Mouse (Mus musculus): Measurements from ENCODE around the gene Rpp30. TPM values are rescaled to one million over a fixed set of nuclear protein-coding genes. Genes with fewer than 3 reads are reported as not detected.

The Rpp30 gene
- 50.2 and 58.9 TPM in 2 replicates for polyA plus RNA-seq (2015; fragmentation: Nextera tagmentation; extraction: Ambion mirVana)

DNA sequence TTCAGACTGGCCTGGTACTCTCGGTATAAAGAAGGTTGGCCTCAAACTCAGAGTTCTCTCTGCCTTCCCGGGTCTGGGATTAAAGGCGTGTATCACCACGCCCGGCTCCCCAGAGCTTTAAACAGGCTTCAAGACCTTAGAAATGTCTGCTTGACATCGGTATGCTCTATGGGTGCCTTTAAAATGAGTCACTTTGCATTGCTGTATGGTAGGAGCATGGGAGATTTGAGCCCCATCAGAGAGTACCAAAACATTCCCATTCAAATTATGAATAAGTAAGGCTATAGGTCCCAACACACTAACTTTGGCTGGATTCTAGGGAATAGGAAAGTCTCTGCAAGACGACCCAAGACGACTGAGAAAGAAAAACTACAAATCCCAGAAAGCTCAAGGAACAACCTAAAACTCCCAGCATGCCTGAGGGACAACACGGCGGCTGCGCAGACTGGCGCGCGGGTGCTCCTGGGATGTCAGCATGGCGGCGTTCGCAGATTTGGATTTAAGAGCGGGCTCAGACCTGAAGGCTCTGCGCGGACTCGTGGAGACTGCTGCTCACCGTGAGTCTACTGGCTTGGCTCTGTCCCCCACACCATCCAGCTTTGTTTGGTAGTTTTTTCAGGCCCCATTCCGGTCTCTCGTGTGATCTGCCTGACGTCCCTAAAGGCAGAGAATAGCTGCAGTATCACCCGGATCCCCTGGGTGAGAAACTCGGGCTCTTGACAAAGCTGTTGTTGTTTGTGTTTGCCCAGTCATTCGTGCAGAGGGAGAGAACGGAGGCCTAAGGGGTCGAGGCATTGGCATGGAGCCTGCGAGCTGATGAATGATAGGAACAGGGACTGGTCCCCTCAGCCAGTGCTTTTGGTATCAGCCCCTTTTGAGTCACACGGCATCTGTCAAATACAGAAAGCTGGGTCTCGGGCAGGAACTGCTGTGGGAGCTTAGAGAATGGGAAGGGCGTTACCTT is at the start of gene Rpp30:
Gene Rpp30, plus strand, starts transcription at position 455 of the 964 bp plus-strand sequence.
- Histone ChIP-seq H3K4me3 (peak within 1 kb of the TSS; percentile 77), H3K9ac (peak within 1 kb of the TSS; percentile 76), H3K9me3 (no peaks in the 10 kb centered on the region), H3K27me3 (no peaks in the 10 kb centered on the region), H3K4me2 (peak within 1 kb of the TSS; percentile 81), H3K4me1 (peaks cover 9% of the 10 kb centered on the region), H3K36me3 (peaks cover 8% of the 10 kb centered on the region), H3K27ac (peak within 1 kb of the TSS; percentile 69)
- peak; percentile 85 for ATAC-seq (ENCODE audit: insufficient number of reproducible peaks, low FRiP score, low TSS enrichment, low read depth)
- 2% methylated on average over 34 of the region's 34 CpGs for WGBS

DNA sequence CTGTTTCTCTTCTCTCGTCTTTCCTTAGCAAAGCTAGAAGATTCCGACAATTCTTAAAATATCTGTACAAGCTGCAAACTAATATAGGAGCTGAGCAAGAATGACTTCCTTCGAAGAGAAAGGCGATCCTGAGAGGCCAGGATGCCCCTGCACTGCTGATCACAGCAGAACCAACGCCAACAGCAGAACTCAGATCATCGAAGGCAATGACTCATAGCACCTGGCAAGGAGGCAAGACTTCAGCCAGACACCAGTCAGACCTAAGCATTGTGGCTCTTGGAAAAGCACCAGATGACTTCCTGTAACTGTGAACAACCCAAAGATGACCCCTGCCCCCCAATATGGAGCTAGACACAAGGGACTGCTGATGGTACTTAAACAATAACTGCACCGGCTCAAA is 37.5 kb upstream of the Rpp30 start:
- ATAC-seq (ENCODE audit: insufficient number of reproducible peaks, low FRiP score, low TSS enrichment, low read depth) = no peak
- no peaks in the 10 kb centered on the region for H3K9me3 ChIP-seq
- no peaks in the 10 kb centered on the region for H3K27me3 ChIP-seq
- no peaks in the 10 kb centered on the region for H3K4me1 ChIP-seq
- H3K36me3 ChIP-seq = no peaks in the 10 kb centered on the region
- H3K4me2 ChIP-seq = no peak overlapping the region
- H3K27ac ChIP-seq = no peak overlapping the region
- WGBS = 83% methylated on average over 7 of the region's 7 CpGs
- no peak overlapping the region for H3K4me3 ChIP-seq
- no peak overlapping the region for H3K9ac ChIP-seq

GRCm38 (mm10) chr19:36056502-36057221 is 26.9 kb upstream of the Rpp30 start:
- H3K4me2 ChIP-seq = peak overlapping the region; percentile 89
- no peak overlapping the region for H3K9ac ChIP-seq
- H3K4me3 ChIP-seq = peak overlapping the region; percentile 57
- no peak for ATAC-seq (ENCODE audit: insufficient number of reproducible peaks, low FRiP score, low TSS enrichment, low read depth)
- no peaks in the 10 kb centered on the region for H3K36me3 ChIP-seq
- no peaks in the 10 kb centered on the region for H3K9me3 ChIP-seq
- peaks cover 12% of the 10 kb centered on the region for H3K4me1 ChIP-seq
- WGBS = 9% methylated on average over 49 of the region's 49 CpGs
- H3K27ac ChIP-seq = no peak overlapping the region
- peaks cover 50% of the 10 kb centered on the region for H3K27me3 ChIP-seq

GRCm38 (mm10) chr19:36057231-36057811 is 26.2 kb upstream of the Rpp30 start, which contains the start of gene Htr7:
Gene Htr7 (minus strand): TSS chr19:36057507.
- H3K36me3 ChIP-seq = no peaks in the 10 kb centered on the region
- H3K9ac ChIP-seq = peak within 1 kb of the TSS; percentile 21; the same call in 1 of the 2 replicates
- peaks cover 12% of the 10 kb centered on the region for H3K4me1 ChIP-seq
- no peak for ATAC-seq (ENCODE audit: insufficient number of reproducible peaks, low FRiP score, low TSS enrichment, low read depth)
- peaks cover 50% of the 10 kb centered on the region for H3K27me3 ChIP-seq
- peak within 1 kb of the TSS; percentile 57 for H3K4me3 ChIP-seq
- WGBS = under 1% methylated on average over 61 of the region's 86 CpGs
- no peak within 1 kb of the TSS for H3K27ac ChIP-seq
- no peaks in the 10 kb centered on the region for H3K9me3 ChIP-seq
- H3K4me2 ChIP-seq = peak within 1 kb of the TSS; percentile 89

GRCm38 (mm10) chr19:36062801-36063529 is 20.6 kb upstream of the Rpp30 start:
- no peak overlapping the region for H3K9ac ChIP-seq
- H3K27me3 ChIP-seq = peaks cover 16% of the 10 kb centered on the region
- WGBS = 72% methylated on average over 2 of the region's 2 CpGs
- no peak for ATAC-seq (ENCODE audit: insufficient number of reproducible peaks, low FRiP score, low TSS enrichment, low read depth)
- H3K4me1 ChIP-seq = no peaks in the 10 kb centered on the region
- H3K4me2 ChIP-seq = no peak overlapping the region
- no peak overlapping the region for H3K27ac ChIP-seq
- no peaks in the 10 kb centered on the region for H3K9me3 ChIP-seq
- no peak overlapping the region for H3K4me3 ChIP-seq
- H3K36me3 ChIP-seq = no peaks in the 10 kb centered on the region

DNA sequence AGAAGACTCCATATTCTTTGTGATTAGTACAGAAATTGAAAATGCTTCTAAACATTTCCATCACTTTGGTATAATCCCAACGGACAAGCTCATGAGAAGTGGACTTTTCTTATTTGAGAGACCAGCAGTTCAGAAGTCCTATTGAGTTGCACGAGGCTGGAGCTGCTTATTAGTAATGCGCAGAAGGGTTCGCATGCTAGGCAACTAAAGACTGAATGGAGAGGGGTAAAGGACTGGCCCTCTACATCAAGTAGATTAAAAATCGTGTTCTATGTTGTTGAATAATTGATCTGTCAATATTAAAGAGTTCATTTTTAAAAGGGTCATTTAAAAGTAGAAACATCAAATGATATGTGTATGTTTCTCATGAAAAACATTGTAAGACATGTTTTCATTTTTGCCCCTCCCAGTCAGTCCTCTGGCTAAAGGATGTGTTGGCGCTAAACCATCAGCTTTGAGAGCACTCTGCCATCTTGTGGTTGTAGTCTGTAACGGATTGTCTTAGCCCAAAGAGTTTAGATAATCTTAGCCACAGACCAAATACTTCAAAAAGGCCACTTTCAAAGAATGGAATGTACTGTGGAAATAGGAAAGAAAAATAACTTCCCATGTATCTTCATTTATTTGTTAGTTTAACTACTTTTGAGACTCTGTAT is 782 bp upstream of the Rpp30 start:
- no peaks in the 10 kb centered on the region for H3K9me3 ChIP-seq
- H3K9ac ChIP-seq = no peak overlapping the region
- H3K4me3 ChIP-seq = peak overlapping the region; percentile 77
- ATAC-seq (ENCODE audit: insufficient number of reproducible peaks, low FRiP score, low TSS enrichment, low read depth) = 0 out of 2 replicates have a peak, but pooled peaks have one; percentile 66
- H3K4me2 ChIP-seq = peak overlapping the region; percentile 81
- WGBS = 48% methylated on average over 7 of the region's 7 CpGs
- H3K4me1 ChIP-seq = peaks cover 9% of the 10 kb centered on the region
- no peaks in the 10 kb centered on the region for H3K27me3 ChIP-seq
- peak overlapping the region; percentile 69; the same call in 1 of the 2 replicates for H3K27ac ChIP-seq
- no peaks in the 10 kb centered on the region for H3K36me3 ChIP-seq

- no peak overlapping the region for H3K9ac ChIP-seq
- no peaks in the 10 kb centered on the region for H3K4me1 ChIP-seq
- 46% methylated on average over 5 of the region's 5 CpGs for WGBS
- H3K36me3 ChIP-seq = peaks cover 54% of the 10 kb centered on the region
- no peaks in the 10 kb centered on the region for H3K9me3 ChIP-seq
- ATAC-seq (ENCODE audit: insufficient number of reproducible peaks, low FRiP score, low TSS enrichment, low read depth) = no peak
- H3K27ac ChIP-seq = no peak overlapping the region
- H3K4me2 ChIP-seq = no peak overlapping the region
- no peaks in the 10 kb centered on the region for H3K27me3 ChIP-seq
- H3K4me3 ChIP-seq = no peak overlapping the region
Observed at GRCm38 (mm10) chr19:36090781-36091180, 7.3 kb downstream of the Rpp30 start.

- Histone ChIP-seq H3K4me2 (no peak overlapping the region), H3K9me3 (no peaks in the 10 kb centered on the region), H3K4me3 (no peak overlapping the region), H3K27me3 (no peaks in the 10 kb centered on the region), H3K27ac (no peak overlapping the region), H3K9ac (no peak overlapping the region), H3K36me3 (peaks cover 71% of the 10 kb centered on the region), H3K4me1 (no peaks in the 10 kb centered on the region)
- ATAC-seq (ENCODE audit: insufficient number of reproducible peaks, low FRiP score, low TSS enrichment, low read depth) = no peak
- WGBS = 85% methylated on average over 3 of the region's 3 CpGs
Observed at GRCm38 (mm10) chr19:36097194-36097593, 13.7 kb downstream of the Rpp30 start.

DNA sequence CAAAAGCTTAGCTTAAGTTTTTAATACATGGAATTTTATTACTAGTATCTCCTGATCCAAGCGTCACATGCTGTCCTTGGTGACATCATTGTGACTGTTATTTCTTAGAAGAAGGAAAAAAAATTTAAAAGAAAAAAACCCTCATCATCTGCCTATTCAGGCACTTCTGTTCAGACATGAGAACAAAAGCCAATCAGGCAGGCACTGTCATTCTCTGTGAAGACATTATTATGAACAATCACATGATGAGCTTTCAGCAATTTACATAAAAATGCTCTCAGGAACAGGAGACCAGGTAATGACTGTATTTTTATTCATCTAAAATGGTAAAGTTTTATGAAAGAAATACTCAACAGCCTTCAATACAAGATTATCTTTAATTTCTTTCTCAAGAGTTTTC is 14.7 kb downstream of the Rpp30 start:
- Histone ChIP-seq H3K9ac (no peak overlapping the region), H3K27me3 (no peaks in the 10 kb centered on the region), H3K9me3 (no peaks in the 10 kb centered on the region), H3K4me2 (no peak overlapping the region), H3K4me1 (no peaks in the 10 kb centered on the region), H3K36me3 (peaks cover 72% of the 10 kb centered on the region), H3K27ac (no peak overlapping the region), H3K4me3 (no peak overlapping the region)
- WGBS = 92% methylated on average over 1 of the region's 1 CpGs
- no peak for ATAC-seq (ENCODE audit: insufficient number of reproducible peaks, low FRiP score, low TSS enrichment, low read depth)

GRCm38 (mm10) chr19:36098916-36099315 is 15.4 kb downstream of the Rpp30 start:
- H3K36me3 ChIP-seq = peaks cover 73% of the 10 kb centered on the region
- H3K9me3 ChIP-seq = no peaks in the 10 kb centered on the region
- no peaks in the 10 kb centered on the region for H3K4me1 ChIP-seq
- no peak overlapping the region for H3K27ac ChIP-seq
- no peaks in the 10 kb centered on the region for H3K27me3 ChIP-seq
- 77% methylated on average over 7 of the region's 7 CpGs for WGBS
- no peak overlapping the region for H3K4me2 ChIP-seq
- no peak overlapping the region for H3K4me3 ChIP-seq
- ATAC-seq (ENCODE audit: insufficient number of reproducible peaks, low FRiP score, low TSS enrichment, low read depth) = no peak
- H3K9ac ChIP-seq = no peak overlapping the region

- Histone ChIP-seq H3K4me1 (no peaks in the 10 kb centered on the region), H3K4me2 (no peak overlapping the region), H3K4me3 (no peak overlapping the region), H3K27me3 (no peaks in the 10 kb centered on the region), H3K9me3 (no peaks in the 10 kb centered on the region), H3K9ac (no peak overlapping the region), H3K27ac (no peak overlapping the region), H3K36me3 (peaks cover 36% of the 10 kb centered on the region)
- WGBS = 78% methylated on average over 5 of the region's 5 CpGs
- no peak for ATAC-seq (ENCODE audit: insufficient number of reproducible peaks, low FRiP score, low TSS enrichment, low read depth)
Observed at GRCm38 (mm10) chr19:36103909-36104308, 20.4 kb downstream of the Rpp30 start.

Measured in limb, embryonic 15.5 days (tissue).